Mouse (Mus musculus) testis, adult 2 months (tissue): Measurements from ENCODE around the gene Zfp87.

Experiments
- CTCF ChIP-seq: fragments of 200-500 bp; IDR thresholded peaks from 2 replicates; pipeline ENCODE4 v1.5.1; 2012; ENCODE audit warnings: low read depth, mild to moderate bottlenecking, inconsistent platforms, low read length, moderate library complexity; ENCODE audit not compliant: control insufficient read depth, insufficient read depth, insufficient replicate concordance
- POLR2A ChIP-seq: fragments of 200-500 bp; IDR thresholded peaks from 2 replicates; pipeline ENCODE4 v1.6.1; 2012; ENCODE audit warnings: low read depth, mild to moderate bottlenecking, inconsistent platforms, low read length, moderate library complexity; ENCODE audit not compliant: control insufficient read depth

DNA sequence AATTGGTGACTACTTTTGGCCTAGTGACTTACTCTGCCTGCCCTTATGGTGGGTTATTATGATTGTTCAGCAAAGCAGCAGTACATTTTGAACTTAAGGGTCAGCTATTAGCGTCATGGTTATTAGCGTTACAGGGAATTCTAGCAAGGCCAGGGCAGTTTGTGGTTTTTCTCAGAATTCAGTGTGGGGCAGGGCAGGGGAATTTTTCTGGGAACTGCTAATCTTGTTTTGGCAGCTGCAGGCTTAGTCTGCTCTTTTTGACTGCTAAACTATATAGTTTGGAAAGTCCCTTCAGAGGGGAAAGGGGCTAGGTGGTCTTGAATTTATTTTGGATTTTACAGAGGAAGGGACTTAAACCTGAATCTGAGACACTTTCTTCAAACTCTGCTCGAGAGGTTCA is 56.7 kb downstream of the Zfp87 start:
- TF ChIP-seq CTCF = no peak
- TF ChIP-seq POLR2A = no peak
